Mouse (Mus musculus) embryonic facial prominence, embryonic 14.5 days (tissue): Measurements from ENCODE around the gene Sirt4. TPM values are rescaled to one million over a fixed set of nuclear protein-coding genes. Genes with fewer than 3 reads are reported as not detected.

Experiments
- ATAC-seq: fragments of 200-750 bp; cut with Nextera tagmentation; 2 replicates; pipeline ENCODE4 v1.8.0; 2017; ENCODE audit warnings: low read depth, moderate number of reproducible peaks, moderate TSS enrichment
- DNase-seq: peaks from one replicate; pipeline ENCODE4 v3.0.0-alpha.2; 2015; ENCODE audit warnings: low spot score
- H3K27ac ChIP-seq: fragments of 300-500 bp; sonication (generic); replicated peaks from 2 replicates; pipeline ENCODE4 v1.5.1; 2014; ENCODE audit warnings: low read depth, mild to moderate bottlenecking, low read length, moderate library complexity
- H3K27me3 ChIP-seq: fragments of 300-500 bp; sonication (generic); replicated peaks from 2 replicates; pipeline ENCODE4 v1.6.1; 2014; ENCODE audit warnings: low read length; ENCODE audit not compliant: control insufficient read depth, insufficient read depth
- H3K36me3 ChIP-seq: fragments of 300-500 bp; sonication (generic); 2 replicates; pipeline ENCODE4 v1.6.1; 2014; ENCODE audit warnings: low read length, mixed read lengths; ENCODE audit not compliant: control insufficient read depth, insufficient read depth
- H3K4me1 ChIP-seq: fragments of 300-500 bp; sonication (generic); 2 replicates; pipeline ENCODE4 v1.6.1; 2014; ENCODE audit warnings: antibody characterized with exemption, low read length; ENCODE audit not compliant: control insufficient read depth, insufficient read depth
- H3K4me2 ChIP-seq: fragments of 300-500 bp; sonication (generic); 2 replicates; pipeline ENCODE4 v1.6.1; 2014; ENCODE audit warnings: low read depth, mild to moderate bottlenecking, low read length, moderate library complexity, mixed read lengths
- H3K4me3 ChIP-seq: fragments of 300-500 bp; sonication (generic); 2 replicates; pipeline ENCODE4 v1.5.1; 2014; ENCODE audit warnings: low read depth, mild to moderate bottlenecking, low read length
- H3K9ac ChIP-seq: fragments of 300-500 bp; sonication (generic); 2 replicates; pipeline ENCODE4 v1.6.1; 2014; ENCODE audit warnings: low read depth, mild to moderate bottlenecking, low read length, moderate library complexity, mixed read lengths
- H3K9me3 ChIP-seq: fragments of 300-500 bp; sonication (generic); 2 replicates; pipeline ENCODE4 v1.6.1; 2016; ENCODE audit warnings: low read length; ENCODE audit not compliant: control insufficient read depth
- WGBS: fragments of 180-500 bp; shearing (Covaris S2); extraction: QIAGEN DNeasy Blood & Tissue Kit; methylation state at CpG from one replicate; pipeline ENCODE4 v1.1.7; 2014; 5-methylcytosine and 5-hydroxymethylcytosine counted together
- polyA plus RNA-seq: library from polyadenylated mRNA; unstranded; fragments of >200 nt; fragmentation: Nextera tagmentation; extraction: Ambion mirVana; gene quantifications from 2 replicates; pipeline ENCODE4 v1.2.1, GENCODE M21; 2014

Sirt4 gene
- polyA plus RNA-seq, 1 experiment from 2014 or later, result 20.3 TPM

GRCm38 (mm10) chr5:115491076-115491475 is 6.6 kb upstream of the Sirt4 start:
- Histone ChIP-seq H3K27ac (peak overlapping the region; percentile 52; the same call in 1 of the 2 replicates), H3K9me3 (no peaks in the 10 kb centered on the region), H3K4me2 (peak overlapping the region; percentile 72), H3K4me3 (no peak overlapping the region), H3K36me3 (no peaks in the 10 kb centered on the region), H3K4me1 (peaks cover 22% of the 10 kb centered on the region), H3K9ac (no peak overlapping the region), H3K27me3 (no peaks in the 10 kb centered on the region)
- WGBS, result 32% methylated on average over 5 of the region's 5 CpGs
- ATAC-seq, result no peak
- DNase-seq, result no peak

- peak overlapping the region; percentile 100 for H3K27ac ChIP-seq
- DNase-seq (no peak), ATAC-seq (no peak)
- no peak overlapping the region for H3K9ac ChIP-seq
- H3K27me3 ChIP-seq, result no peaks in the 10 kb centered on the region
- H3K9me3 ChIP-seq, result no peaks in the 10 kb centered on the region
- H3K4me2 ChIP-seq, result peak overlapping the region; percentile 72
- WGBS, result 9% methylated on average over 8 of the region's 8 CpGs
- no peaks in the 10 kb centered on the region for H3K36me3 ChIP-seq
- peaks cover 22% of the 10 kb centered on the region for H3K4me1 ChIP-seq
- peak overlapping the region; percentile 1; the same call in 1 of the 2 replicates for H3K4me3 ChIP-seq
Measured at GRCm38 (mm10) chr5:115490638-115491000, 6.1 kb upstream of the Sirt4 start.

GRCm38 (mm10) chr5:115489699-115490637 is 5.4 kb upstream of the Sirt4 start:
- H3K36me3 ChIP-seq, result no peaks in the 10 kb centered on the region
- H3K27me3 ChIP-seq, result no peaks in the 10 kb centered on the region
- H3K4me3 ChIP-seq, result peak overlapping the region; percentile 43
- H3K27ac ChIP-seq, result peak overlapping the region; percentile 100
- under 1% methylated on average over 50 of the region's 50 CpGs for WGBS
- peak overlapping the region; percentile 90 for H3K9ac ChIP-seq
- H3K4me1 ChIP-seq, result peaks cover 22% of the 10 kb centered on the region
- DNase-seq (peak; percentile 95), ATAC-seq (peak; percentile 76)
- no peaks in the 10 kb centered on the region for H3K9me3 ChIP-seq
- peak overlapping the region; percentile 72 for H3K4me2 ChIP-seq

- DNase-seq (peak; percentile 96), ATAC-seq (peak; percentile 67)
Measured at GRCm38 (mm10) chr5:115488841-115489698, 4.5 kb upstream of the Sirt4 start.

GRCm38 (mm10) chr5:115487942-115488580 is 3.5 kb upstream of the Sirt4 start:
- peaks cover 22% of the 10 kb centered on the region for H3K4me1 ChIP-seq
- WGBS, result 73% methylated on average over 9 of the region's 9 CpGs
- no peaks in the 10 kb centered on the region for H3K9me3 ChIP-seq
- H3K27me3 ChIP-seq, result no peaks in the 10 kb centered on the region
- DNase-seq (no peak), ATAC-seq (no peak)
- H3K9ac ChIP-seq, result no peak overlapping the region; the same call in 1 of the 2 replicates
- peak overlapping the region; percentile 72; the same call in 1 of the 2 replicates for H3K4me2 ChIP-seq
- no peak overlapping the region for H3K4me3 ChIP-seq
- no peak overlapping the region for H3K27ac ChIP-seq
- no peaks in the 10 kb centered on the region for H3K36me3 ChIP-seq

More at GRCm38 (mm10) chr5:115488841-115489698, 4.5 kb upstream of the Sirt4 start:
- peak overlapping the region; percentile 72 for H3K4me2 ChIP-seq
- H3K9me3 ChIP-seq, result no peaks in the 10 kb centered on the region
- WGBS, result 0% methylated on average over 36 of the region's 39 CpGs
- peak overlapping the region; percentile 43 for H3K4me3 ChIP-seq
- peak overlapping the region; percentile 100 for H3K27ac ChIP-seq
- peaks cover 22% of the 10 kb centered on the region for H3K4me1 ChIP-seq
- H3K36me3 ChIP-seq, result no peaks in the 10 kb centered on the region
- H3K27me3 ChIP-seq, result no peaks in the 10 kb centered on the region
- H3K9ac ChIP-seq, result peak overlapping the region; percentile 90

GRCm38 (mm10) chr5:115487353-115487752 is 2.8 kb upstream of the Sirt4 start:
- no peak for DNase-seq
- 84% methylated on average over 8 of the region's 8 CpGs for WGBS
- Histone ChIP-seq H3K27me3 (no peaks in the 10 kb centered on the region; the same call in 1 of the 2 replicates), H3K9ac (no peak overlapping the region), H3K4me2 (no peak overlapping the region), H3K9me3 (no peaks in the 10 kb centered on the region), H3K27ac (no peak overlapping the region), H3K4me3 (no peak overlapping the region), H3K4me1 (peaks cover 27% of the 10 kb centered on the region), H3K36me3 (no peaks in the 10 kb centered on the region)
- ATAC-seq, result no peak

- Histone ChIP-seq H3K27ac (no peak overlapping the region), H3K36me3 (no peaks in the 10 kb centered on the region), H3K9me3 (no peaks in the 10 kb centered on the region), H3K27me3 (peaks cover 3% of the 10 kb centered on the region; the same call in 1 of the 2 replicates), H3K4me3 (no peak overlapping the region), H3K4me2 (no peak overlapping the region), H3K9ac (no peak overlapping the region), H3K4me1 (peaks cover 22% of the 10 kb centered on the region)
- 46% methylated on average over 4 of the region's 4 CpGs for WGBS
- ATAC-seq, result no peak
- DNase-seq, result no peak
Measured at GRCm38 (mm10) chr5:115486726-115487125, 2.2 kb upstream of the Sirt4 start.
